Mouse (Mus musculus): ENCODE data around the gene 1700084M14Rik. TPM values are rescaled to one million over a fixed set of nuclear protein-coding genes. Genes with fewer than 3 reads are reported as not detected.
"Not testable (repeated sequence)": the region's sequence is repeated elsewhere in the genome, so short reads cannot be mapped to it uniquely, and the experiment has no call there.

Gene 1700084M14Rik
- not detected in 2 replicates for polyA plus RNA-seq (2014; fragmentation: Nextera tagmentation; extraction: Ambion mirVana)

DNA sequence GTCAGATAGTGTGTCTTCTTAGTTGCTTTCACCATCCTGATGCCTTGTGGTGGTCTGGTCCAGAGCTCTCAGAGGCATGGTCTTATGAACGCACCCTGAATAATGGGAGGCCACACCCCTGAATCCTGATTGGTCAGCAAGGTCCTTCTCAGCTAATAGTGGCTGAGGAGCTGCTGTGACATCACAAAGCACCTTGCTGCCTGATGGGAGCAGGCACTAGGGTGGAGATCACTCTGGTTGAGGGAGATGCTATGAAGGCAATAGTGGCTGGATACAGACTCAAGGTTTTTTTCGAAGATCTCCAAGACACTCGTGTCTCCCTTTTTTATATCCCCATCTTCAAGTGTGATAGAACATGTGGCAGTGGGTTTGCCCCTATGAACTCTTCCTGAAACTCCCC lies at the start of gene 1700084M14Rik:
1700084M14Rik (minus strand) TSS at position 101 of the 400 bp plus-strand sequence.
- not testable (repeated sequence) for H3K9me3 ChIP-seq (ENCODE audit: control insufficient read depth, low read length); DNase-seq (ENCODE audit: low spot score)
- 79% methylated on average over 3 of the region's 3 CpGs for WGBS

More for the DNA sequence above, at the start of gene 1700084M14Rik:
- H3K4me1 ChIP-seq (ENCODE audit: control insufficient read depth, insufficient read depth, low read length); ATAC-seq (ENCODE audit: low read depth); H3K4me3 ChIP-seq (ENCODE audit: low read depth, low read length); H3K27ac ChIP-seq (replicated peaks; ENCODE audit: low read depth, low read length); H3K36me3 ChIP-seq (ENCODE audit: control insufficient read depth, insufficient read depth, low read length); H3K4me2 ChIP-seq (ENCODE audit: low read depth, low read length); H3K27me3 ChIP-seq (replicated peaks; ENCODE audit: control insufficient read depth, insufficient read depth, low read length); H3K9ac ChIP-seq (ENCODE audit: low read depth, low read length): not testable (repeated sequence)

Other genes starting within 250 kb of the 1700084M14Rik start
- not detected in 2 replicates for gene Mageb2, start 244.2 kb downstream of the 1700084M14Rik start, polyA plus RNA-seq (2014; fragmentation: Nextera tagmentation; extraction: Ambion mirVana)
- not detected in 2 replicates for gene Gm5072, start 183.4 kb downstream of the 1700084M14Rik start, polyA plus RNA-seq (2014; fragmentation: Nextera tagmentation; extraction: Ambion mirVana)
- gene Gm8914, start 95.8 kb downstream of the 1700084M14Rik start, polyA plus RNA-seq (2014; fragmentation: Nextera tagmentation; extraction: Ambion mirVana): not detected in 2 replicates
- not detected in 2 replicates for gene Gm14781, start 56.3 kb upstream of the 1700084M14Rik start, polyA plus RNA-seq (2014; fragmentation: Nextera tagmentation; extraction: Ambion mirVana)
- not detected in 2 replicates for gene Mageb5, start 207.1 kb upstream of the 1700084M14Rik start, polyA plus RNA-seq (2014; fragmentation: Nextera tagmentation; extraction: Ambion mirVana)